Mouse (Mus musculus): ENCODE measurements around the gene Fcrls. TPM values are rescaled to one million over a fixed set of nuclear protein-coding genes. Genes with fewer than 3 reads are reported as not detected.

Gene Fcrls
- polyA plus RNA-seq (2012; rRNA removed), result 0.13 and 0.71 TPM in 2 replicates

GRCm38 (mm10) chr3:87263436-87263835 is at the start of gene Fcrls:
Gene Fcrls (minus strand): TSS chr3:87263738.
- H3K4me1 ChIP-seq (ENCODE audit: control insufficient read depth, insufficient read depth, insufficient read length, low read length), result no peaks in the 10 kb centered on the region
- H3K4me3 ChIP-seq (ENCODE audit: low read depth, low read length), result no peak within 1 kb of the TSS
- no peak within 1 kb of the TSS for H3K27ac ChIP-seq (ENCODE audit: insufficient read depth, low read depth, low read length)
- 71% methylated on average over 7 of the region's 7 CpGs for WGBS
- no peaks in the 10 kb centered on the region for H3K36me3 ChIP-seq (ENCODE audit: control insufficient read depth, insufficient read depth, low read length)
- no peak for TF ChIP-seq CTCF (IDR thresholded peaks at IDR 0.05; ENCODE audit: extremely low read depth, insufficient read length, insufficient replicate concordance, low read depth, low read length)
- TF ChIP-seq POLR2A (IDR thresholded peaks at IDR 0.05; ENCODE audit: low read depth, low read length), result no peak
- H3K27me3 ChIP-seq (ENCODE audit: control insufficient read depth, insufficient read depth, low read length), result no peaks in the 10 kb centered on the region

DNA sequence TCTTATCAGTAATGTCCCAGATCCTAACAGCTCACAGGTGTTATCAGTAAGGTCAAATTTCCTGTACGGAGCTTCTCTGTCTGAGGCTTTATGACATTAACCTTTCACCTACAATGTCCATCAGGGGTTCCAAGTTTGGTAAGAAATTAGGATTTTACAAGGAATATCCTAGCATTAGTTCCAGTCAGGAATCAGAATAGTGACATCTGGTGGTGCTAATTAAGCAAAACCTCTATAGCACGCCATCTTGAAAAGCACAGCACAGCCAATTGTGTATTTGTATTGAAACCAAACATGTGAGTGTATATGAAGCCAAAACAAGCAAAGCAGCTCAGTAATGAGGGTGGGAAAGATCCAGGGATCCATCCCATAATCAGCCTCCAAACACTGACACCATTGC is 46.4 kb upstream of the Fcrls start:
- no peaks in the 10 kb centered on the region for H3K27me3 ChIP-seq (ENCODE audit: control insufficient read depth, insufficient read depth, low read length)
- no peak overlapping the region for H3K4me3 ChIP-seq (ENCODE audit: low read depth, low read length)
- no peaks in the 10 kb centered on the region for H3K36me3 ChIP-seq (ENCODE audit: control insufficient read depth, insufficient read depth, low read length)
- no peak for TF ChIP-seq POLR2A (IDR thresholded peaks at IDR 0.05; ENCODE audit: low read depth, low read length)
- TF ChIP-seq CTCF (IDR thresholded peaks at IDR 0.05; ENCODE audit: extremely low read depth, insufficient read length, insufficient replicate concordance, low read depth, low read length), result no peak
- H3K4me1 ChIP-seq (ENCODE audit: control insufficient read depth, insufficient read depth, insufficient read length, low read length), result no peaks in the 10 kb centered on the region
- WGBS, result 54% methylated on average over 2 of the region's 2 CpGs
- no peak overlapping the region for H3K27ac ChIP-seq (ENCODE audit: insufficient read depth, low read depth, low read length)

- Histone ChIP-seq H3K27me3 (ENCODE audit: control insufficient read depth, insufficient read depth, low read length) (no peaks in the 10 kb centered on the region), H3K4me1 (ENCODE audit: control insufficient read depth, insufficient read depth, insufficient read length, low read length) (no peaks in the 10 kb centered on the region), H3K4me3 (ENCODE audit: low read depth, low read length) (no peak overlapping the region), H3K27ac (ENCODE audit: insufficient read depth, low read depth, low read length) (no peak overlapping the region), H3K36me3 (ENCODE audit: control insufficient read depth, insufficient read depth, low read length) (no peaks in the 10 kb centered on the region)
- 54% methylated on average over 5 of the region's 5 CpGs for whole genome bisulfite sequencing
- TF ChIP-seq CTCF (IDR thresholded peaks at IDR 0.05; ENCODE audit: extremely low read depth, insufficient read length, insufficient replicate concordance, low read depth, low read length), result no peak
- no peak for TF ChIP-seq POLR2A (IDR thresholded peaks at IDR 0.05; ENCODE audit: low read depth, low read length)
These were observed 36.4 kb upstream of the Fcrls start for GRCm38 (mm10) chr3:87299901-87300300.

- Histone ChIP-seq H3K27me3 (ENCODE audit: control insufficient read depth, insufficient read depth, low read length) (no peaks in the 10 kb centered on the region), H3K36me3 (ENCODE audit: control insufficient read depth, insufficient read depth, low read length) (no peaks in the 10 kb centered on the region), H3K4me1 (ENCODE audit: control insufficient read depth, insufficient read depth, insufficient read length, low read length) (no peaks in the 10 kb centered on the region), H3K4me3 (ENCODE audit: low read depth, low read length) (no peak overlapping the region), H3K27ac (ENCODE audit: insufficient read depth, low read depth, low read length) (no peak overlapping the region)
- TF ChIP-seq CTCF (IDR thresholded peaks at IDR 0.05; ENCODE audit: extremely low read depth, insufficient read length, insufficient replicate concordance, low read depth, low read length), result no peak
- TF ChIP-seq POLR2A (IDR thresholded peaks at IDR 0.05; ENCODE audit: low read depth, low read length), result no peak
- 44% methylated on average over 2 of the region's 2 CpGs for WGBS
These were observed 10.8 kb upstream of the Fcrls start for GRCm38 (mm10) chr3:87274372-87274771.

DNA sequence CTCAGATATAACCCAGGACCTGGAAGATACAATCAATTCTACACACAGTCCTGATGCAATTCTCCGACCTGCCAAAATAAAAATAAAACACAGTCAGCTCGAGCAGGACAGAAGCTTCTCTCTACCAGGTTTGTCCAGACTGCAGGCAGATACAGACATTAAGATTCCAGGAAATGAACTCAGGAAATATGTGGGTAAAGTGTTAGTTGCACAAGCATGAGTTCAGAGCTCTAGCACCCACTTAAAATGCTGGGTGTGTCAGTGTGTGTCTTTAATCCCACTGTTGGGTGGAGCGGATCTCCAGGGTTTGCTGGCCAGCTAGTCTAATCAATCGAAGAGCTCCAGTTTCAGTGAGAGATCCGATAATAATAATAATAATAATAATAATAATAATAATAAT is 3.0 kb upstream of the Fcrls start:
- no peaks in the 10 kb centered on the region for H3K27me3 ChIP-seq (ENCODE audit: control insufficient read depth, insufficient read depth, low read length)
- no peak overlapping the region for H3K4me3 ChIP-seq (ENCODE audit: low read depth, low read length)
- TF ChIP-seq CTCF (IDR thresholded peaks at IDR 0.05; ENCODE audit: extremely low read depth, insufficient read length, insufficient replicate concordance, low read depth, low read length), result no peak
- no peak for TF ChIP-seq POLR2A (IDR thresholded peaks at IDR 0.05; ENCODE audit: low read depth, low read length)
- H3K27ac ChIP-seq (ENCODE audit: insufficient read depth, low read depth, low read length), result no peak overlapping the region
- H3K36me3 ChIP-seq (ENCODE audit: control insufficient read depth, insufficient read depth, low read length), result no peaks in the 10 kb centered on the region
- 59% methylated on average over 5 of the region's 5 CpGs for WGBS
- H3K4me1 ChIP-seq (ENCODE audit: control insufficient read depth, insufficient read depth, insufficient read length, low read length), result no peaks in the 10 kb centered on the region

DNA sequence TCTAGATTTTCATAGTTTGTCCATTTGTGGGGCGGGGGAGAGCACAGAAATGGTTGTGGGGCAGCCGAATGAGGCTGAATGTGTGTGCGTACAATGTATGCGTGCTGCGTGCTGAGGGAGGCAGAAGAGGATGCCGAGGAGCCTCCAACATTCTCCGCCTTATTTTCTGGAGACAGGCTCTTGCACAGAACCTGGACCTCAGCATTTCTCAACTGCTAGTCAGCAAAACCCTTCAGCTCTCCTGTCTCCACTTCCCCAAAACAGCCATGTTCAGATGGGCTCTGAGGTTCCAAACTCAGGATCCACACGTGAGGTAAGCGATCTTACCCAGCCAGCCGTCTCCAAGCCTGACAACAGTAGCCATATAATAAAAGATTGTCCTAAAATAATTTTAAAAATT is 8.3 kb downstream of the Fcrls start:
- 84% methylated on average over 10 of the region's 10 CpGs for WGBS
- Histone ChIP-seq H3K27me3 (ENCODE audit: control insufficient read depth, insufficient read depth, low read length) (no peaks in the 10 kb centered on the region), H3K4me3 (ENCODE audit: low read depth, low read length) (no peak overlapping the region), H3K27ac (ENCODE audit: insufficient read depth, low read depth, low read length) (no peak overlapping the region), H3K4me1 (ENCODE audit: control insufficient read depth, insufficient read depth, insufficient read length, low read length) (no peaks in the 10 kb centered on the region), H3K36me3 (ENCODE audit: control insufficient read depth, insufficient read depth, low read length) (no peaks in the 10 kb centered on the region)
- TF ChIP-seq CTCF (IDR thresholded peaks at IDR 0.05; ENCODE audit: extremely low read depth, insufficient read length, insufficient replicate concordance, low read depth, low read length), result no peak
- no peak for TF ChIP-seq POLR2A (IDR thresholded peaks at IDR 0.05; ENCODE audit: low read depth, low read length)

DNA sequence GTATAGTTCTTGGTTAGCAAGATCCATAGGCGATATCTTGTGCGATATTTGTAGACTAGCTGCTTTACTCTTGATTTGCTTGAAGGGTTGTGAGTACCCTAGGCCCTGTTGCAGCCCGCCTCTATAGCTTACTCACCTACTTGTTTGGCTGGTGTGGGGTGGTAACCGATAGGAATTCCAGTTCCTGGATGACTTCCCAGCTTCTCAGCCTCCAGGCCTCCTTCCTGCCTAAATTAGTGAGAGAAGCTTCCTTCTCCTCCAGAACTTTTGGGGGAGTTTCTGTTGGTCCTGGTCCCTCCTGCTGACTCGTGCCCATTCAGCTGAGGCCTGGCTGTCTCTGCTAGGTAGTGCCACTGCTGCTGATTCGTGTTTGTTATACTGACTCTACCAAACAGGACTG is 14.0 kb downstream of the Fcrls start:
- no peak overlapping the region for H3K4me3 ChIP-seq (ENCODE audit: low read depth, low read length)
- no peaks in the 10 kb centered on the region for H3K4me1 ChIP-seq (ENCODE audit: control insufficient read depth, insufficient read depth, insufficient read length, low read length)
- no peak for TF ChIP-seq POLR2A (IDR thresholded peaks at IDR 0.05; ENCODE audit: low read depth, low read length)
- no peak for TF ChIP-seq CTCF (IDR thresholded peaks at IDR 0.05; ENCODE audit: extremely low read depth, insufficient read length, insufficient replicate concordance, low read depth, low read length)
- no peaks in the 10 kb centered on the region for H3K27me3 ChIP-seq (ENCODE audit: control insufficient read depth, insufficient read depth, low read length)
- H3K27ac ChIP-seq (ENCODE audit: insufficient read depth, low read depth, low read length), result no peak overlapping the region
- no peaks in the 10 kb centered on the region for H3K36me3 ChIP-seq (ENCODE audit: control insufficient read depth, insufficient read depth, low read length)
- WGBS, result 78% methylated on average over 6 of the region's 6 CpGs

- 66% methylated on average over 3 of the region's 3 CpGs for WGBS
- H3K27ac ChIP-seq (ENCODE audit: insufficient read depth, low read depth, low read length), result no peak overlapping the region
- H3K4me1 ChIP-seq (ENCODE audit: control insufficient read depth, insufficient read depth, insufficient read length, low read length), result no peaks in the 10 kb centered on the region
- no peaks in the 10 kb centered on the region for H3K27me3 ChIP-seq (ENCODE audit: control insufficient read depth, insufficient read depth, low read length)
- H3K36me3 ChIP-seq (ENCODE audit: control insufficient read depth, insufficient read depth, low read length), result no peaks in the 10 kb centered on the region
- TF ChIP-seq CTCF (IDR thresholded peaks at IDR 0.05; ENCODE audit: extremely low read depth, insufficient read length, insufficient replicate concordance, low read depth, low read length) (no peak), POLR2A (IDR thresholded peaks at IDR 0.05; ENCODE audit: low read depth, low read length) (no peak)
- H3K4me3 ChIP-seq (ENCODE audit: low read depth, low read length), result no peak overlapping the region
These were observed 16.2 kb downstream of the Fcrls start for GRCm38 (mm10) chr3:87247292-87247691.

Measured in small intestine, adult 2 months (tissue).